Mouse (Mus musculus) C2C12 (cell line): ENCODE results near the gene Cpsf4. TPM values are rescaled to one million over a fixed set of nuclear protein-coding genes. Genes with fewer than 3 reads are reported as not detected.

Source experiments
- H3K27me3 ChIP-seq: one replicate; pipeline ENCODE4 v1.6.1; 2011; ENCODE audit not compliant: control insufficient read depth, insufficient read depth, insufficient read length
- H3K36me3 ChIP-seq: one replicate; pipeline ENCODE4 v1.6.1; 2011; ENCODE audit not compliant: control insufficient read depth, insufficient read depth
- H3K4me3 ChIP-seq: one replicate; pipeline ENCODE4 v1.5.1; 2011; ENCODE audit warnings: mild to moderate bottlenecking, control low read depth; ENCODE audit not compliant: poor library complexity, insufficient read depth, severe bottlenecking
- H3K79me2 ChIP-seq: one replicate; pipeline ENCODE4 v1.6.1; 2011; ENCODE audit not compliant: control insufficient read depth, insufficient read depth
- H3K79me3 ChIP-seq: one replicate; pipeline ENCODE4 v1.6.1; 2011; ENCODE audit warnings: low read depth, control low read depth
- H3ac ChIP-seq: one replicate; pipeline ENCODE3; 2011; ENCODE audit warnings: low read depth; ENCODE audit not compliant: control insufficient read depth, insufficient read length
- CEBPB ChIP-seq: IDR thresholded peaks from one replicate; pipeline ENCODE4 v1.6.1; 2011; ENCODE audit warnings: low read depth, mild to moderate bottlenecking, control low read depth, moderate library complexity
- CTCF ChIP-seq: IDR thresholded peaks from one replicate; pipeline ENCODE4 v1.5.1; 2011; ENCODE audit not compliant: control insufficient read depth, insufficient read depth, insufficient read length
- FOSL1 ChIP-seq: IDR thresholded peaks from one replicate; pipeline ENCODE4 v1.8.0; 2011; ENCODE audit warnings: mild to moderate bottlenecking, low read length; ENCODE audit not compliant: poor library complexity, insufficient read depth, severe bottlenecking
- MAX ChIP-seq: IDR thresholded peaks from one replicate; pipeline ENCODE4 v1.6.1; 2011; ENCODE audit warnings: mild to moderate bottlenecking, control low read depth
- MYOD1 ChIP-seq: IDR thresholded peaks from one replicate; pipeline ENCODE4 v1.6.1; 2011; ENCODE audit warnings: low read depth; ENCODE audit not compliant: control insufficient read depth, insufficient read length
- MYOG ChIP-seq: IDR thresholded peaks from one replicate; pipeline ENCODE4 v1.6.1; 2011; ENCODE audit not compliant: control insufficient read depth, insufficient read length; ENCODE audit errors: extremely low read depth
- USF1 ChIP-seq: IDR thresholded peaks from one replicate; pipeline ENCODE4 v1.6.1; 2011; ENCODE audit warnings: low read depth, mild to moderate bottlenecking, control low read depth, moderate library complexity
- polyA plus RNA-seq: library from polyadenylated mRNA; unstranded; fragments of >200 nt; fragmentation: generic; extraction: Trizol; gene quantifications from one replicate; pipeline ENCODE4 v1.2.1, GENCODE M21; 2012; ENCODE audit warnings: missing spikeins

Gene Cpsf4
- polyA plus RNA-seq, 1 experiment, result 47.7 TPM

- Histone ChIP-seq H3K27me3 (no peaks in the 10 kb centered on the region), H3K36me3 (peaks cover 55% of the 10 kb centered on the region), H3K79me3 (peaks cover 54% of the 10 kb centered on the region), H3K79me2 (peaks cover 89% of the 10 kb centered on the region), H3ac (peak within 1 kb of the TSS; percentile 90), H3K4me3 (peak within 1 kb of the TSS; percentile 86)
- TF ChIP-seq CEBPB (peak; percentile 96), MYOD1 (no peak), USF1 (no peak), MAX (peak; percentile 100), FOSL1 (no peak), MYOG (no peak), CTCF (no peak)
Observed at GRCm38 (mm10) chr5:145139571-145140519, 27.2 kb upstream of the Cpsf4 start, which contains the start of the genes Pdap1 and Bud31. Pdap1 (minus strand) TSS chr5:145140238. Bud31 (plus strand) TSS chr5:145140362.

DNA sequence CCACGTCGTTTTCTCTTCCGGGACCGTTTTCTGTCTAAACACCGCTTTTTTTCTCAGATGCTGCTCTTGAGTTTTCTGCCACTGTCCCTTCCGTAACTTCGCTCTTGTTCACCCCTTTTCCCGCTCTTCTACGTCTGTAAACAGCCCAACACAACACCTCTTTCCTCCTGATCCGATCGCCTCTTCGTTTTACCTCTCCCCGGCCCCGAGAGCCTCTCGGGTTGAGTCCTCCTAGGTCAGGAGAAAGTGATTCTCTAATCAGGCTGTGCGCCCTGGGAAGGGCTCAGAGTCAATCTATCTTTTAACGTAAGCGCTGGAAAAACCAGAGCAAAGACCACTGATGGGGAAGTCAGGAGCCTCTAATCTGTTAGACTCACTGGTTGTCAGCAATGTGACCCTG is 26.4 kb upstream of the Cpsf4 start:
- peak overlapping the region; percentile 86 for H3K4me3 ChIP-seq

GRCm38 (mm10) chr5:145147748-145148147 is 19.3 kb upstream of the Cpsf4 start:
- peaks cover 75% of the 10 kb centered on the region for H3K36me3 ChIP-seq

More for the DNA sequence above, 26.4 kb upstream of the Cpsf4 start:
- H3K27me3 ChIP-seq, result no peaks in the 10 kb centered on the region
- TF ChIP-seq CTCF, result no peak
- no peak for TF ChIP-seq MYOG
- H3ac ChIP-seq, result peak overlapping the region; percentile 90
- H3K79me2 ChIP-seq, result peaks cover 81% of the 10 kb centered on the region
- peaks cover 54% of the 10 kb centered on the region for H3K79me3 ChIP-seq
- peaks cover 56% of the 10 kb centered on the region for H3K36me3 ChIP-seq

GRCm38 (mm10) chr5:145149294-145149693 is 17.7 kb upstream of the Cpsf4 start:
- Histone ChIP-seq H3K36me3 (peaks cover 60% of the 10 kb centered on the region), H3K4me3 (no peak overlapping the region), H3K79me3 (no peaks in the 10 kb centered on the region), H3K79me2 (no peaks in the 10 kb centered on the region), H3K27me3 (no peaks in the 10 kb centered on the region), H3ac (no peak overlapping the region)
- TF ChIP-seq MYOD1 (no peak), MAX (no peak), FOSL1 (no peak), USF1 (no peak), MYOG (no peak), CTCF (no peak), CEBPB (no peak)

More at GRCm38 (mm10) chr5:145147748-145148147, 19.3 kb upstream of the Cpsf4 start:
- no peak overlapping the region for H3ac ChIP-seq
- H3K79me3 ChIP-seq, result no peaks in the 10 kb centered on the region
- TF ChIP-seq FOSL1, result no peak
- no peak for TF ChIP-seq USF1
- TF ChIP-seq MYOD1, result no peak
- TF ChIP-seq CEBPB, result no peak
- no peak for TF ChIP-seq CTCF
- TF ChIP-seq MAX, result no peak
- no peak for TF ChIP-seq MYOG
- peaks cover 13% of the 10 kb centered on the region for H3K79me2 ChIP-seq
- H3K27me3 ChIP-seq, result no peaks in the 10 kb centered on the region
- H3K4me3 ChIP-seq, result no peak overlapping the region

GRCm38 (mm10) chr5:145152690-145153089 is 14.3 kb upstream of the Cpsf4 start:
- Histone ChIP-seq H3K79me2 (no peaks in the 10 kb centered on the region), H3K4me3 (no peak overlapping the region), H3K27me3 (no peaks in the 10 kb centered on the region), H3K79me3 (no peaks in the 10 kb centered on the region), H3K36me3 (peaks cover 55% of the 10 kb centered on the region), H3ac (no peak overlapping the region)
- TF ChIP-seq MYOG (no peak), CEBPB (no peak), FOSL1 (no peak), USF1 (no peak), MAX (no peak), MYOD1 (no peak), CTCF (no peak)
